Mouse (Mus musculus): Measurements from ENCODE around the gene Brd2. TPM values are rescaled to one million over a fixed set of nuclear protein-coding genes. Genes with fewer than 3 reads are reported as not detected.

Brd2 gene
- polyA plus RNA-seq, 1 experiment from 2014 or later = 88.2 TPM

DNA sequence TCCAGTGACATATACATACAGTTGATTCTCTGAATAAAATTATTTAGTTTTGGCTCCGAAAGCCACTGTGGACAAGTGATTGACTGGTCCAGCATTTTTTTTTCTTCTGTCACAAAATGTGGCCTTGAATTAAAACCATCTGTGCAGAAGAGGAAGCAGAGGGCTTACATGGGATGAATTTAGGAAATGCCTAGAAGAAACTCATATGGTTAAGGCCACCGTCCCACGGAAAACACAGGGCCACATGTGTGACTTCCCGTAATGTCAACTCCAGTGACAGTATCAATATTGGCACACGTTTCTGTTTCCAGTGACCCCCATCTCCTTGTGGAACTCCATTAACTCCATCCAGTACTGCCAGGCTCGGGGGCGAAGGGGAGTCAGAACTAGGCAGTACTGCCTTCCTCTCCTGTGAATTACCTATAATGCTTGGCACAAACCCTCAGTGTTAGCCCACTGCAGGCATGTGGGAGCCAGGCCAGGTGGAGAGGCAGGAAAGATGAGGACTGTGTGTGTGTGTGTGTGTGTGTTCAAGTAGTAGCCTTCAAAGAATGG lies 20.1 kb upstream of the Brd2 start:
- 0 out of 2 replicates have a peak, but pooled peaks have one; percentile 31 for ATAC-seq
- no peak overlapping the region for H3K4me2 ChIP-seq (replicated peaks)
- no peak overlapping the region for H3K4me3 ChIP-seq (replicated peaks)
- H3K4me1 ChIP-seq (replicated peaks) = peaks cover 10% of the 10 kb centered on the region; the same call in 1 of the 2 replicates
- H3K36me3 ChIP-seq = no peaks in the 10 kb centered on the region
- no peak overlapping the region for H3K27ac ChIP-seq
- no peak overlapping the region for H3K9ac ChIP-seq
- H3K27me3 ChIP-seq (replicated peaks) = peaks cover 8% of the 10 kb centered on the region
- 82% methylated on average over 7 of the region's 7 CpGs for WGBS
- no peaks in the 10 kb centered on the region for H3K9me3 ChIP-seq

DNA sequence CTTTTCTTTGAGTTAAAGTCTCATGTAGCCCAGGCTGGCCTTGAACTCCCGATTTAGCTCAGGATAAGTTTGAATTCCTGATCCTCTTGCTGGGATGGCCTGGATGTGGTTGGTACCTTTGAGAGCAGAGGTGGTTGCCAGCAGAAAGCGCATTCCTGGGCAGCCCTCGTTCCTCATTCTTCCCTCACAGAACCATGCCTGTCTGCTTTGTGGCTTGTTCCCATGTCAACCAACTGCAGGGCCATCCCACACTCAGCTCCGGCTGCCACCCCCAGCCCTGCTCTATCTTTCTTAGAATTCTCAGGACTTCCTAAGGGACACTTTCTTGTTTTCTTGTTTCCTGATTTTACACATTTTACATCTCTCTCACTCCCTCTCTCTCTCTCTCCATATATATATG lies 19.0 kb upstream of the Brd2 start:
- Histone ChIP-seq H3K4me2 (replicated peaks) (no peak overlapping the region), H3K36me3 (no peaks in the 10 kb centered on the region), H3K27ac (no peak overlapping the region), H3K4me3 (replicated peaks) (no peak overlapping the region), H3K9ac (no peak overlapping the region), H3K9me3 (no peaks in the 10 kb centered on the region), H3K4me1 (replicated peaks) (peaks cover 10% of the 10 kb centered on the region; the same call in 1 of the 2 replicates), H3K27me3 (replicated peaks) (peaks cover 8% of the 10 kb centered on the region)
- no peak for ATAC-seq
- WGBS = 60% methylated on average over 4 of the region's 4 CpGs

DNA sequence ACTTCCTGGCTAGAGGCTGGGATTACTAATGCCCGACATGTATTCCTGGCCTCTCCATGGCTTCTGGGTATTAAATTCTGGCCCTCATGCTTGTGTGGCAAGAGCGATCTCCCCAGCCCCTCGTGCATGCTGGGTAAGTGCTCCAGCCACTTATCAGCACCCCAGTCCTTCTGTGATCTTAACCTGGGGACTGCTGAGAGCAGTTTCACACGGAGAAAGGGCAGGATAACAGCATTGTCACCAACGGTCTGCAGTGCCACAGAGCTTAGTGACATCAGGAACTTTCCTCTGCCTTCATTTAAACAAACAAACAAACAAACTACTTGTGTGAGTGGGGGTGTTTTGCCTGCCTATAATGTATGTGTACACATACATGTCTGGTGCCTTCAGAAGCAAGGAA lies 17.8 kb upstream of the Brd2 start:
- H3K4me2 ChIP-seq (replicated peaks) = peak overlapping the region; percentile 74

DNA sequence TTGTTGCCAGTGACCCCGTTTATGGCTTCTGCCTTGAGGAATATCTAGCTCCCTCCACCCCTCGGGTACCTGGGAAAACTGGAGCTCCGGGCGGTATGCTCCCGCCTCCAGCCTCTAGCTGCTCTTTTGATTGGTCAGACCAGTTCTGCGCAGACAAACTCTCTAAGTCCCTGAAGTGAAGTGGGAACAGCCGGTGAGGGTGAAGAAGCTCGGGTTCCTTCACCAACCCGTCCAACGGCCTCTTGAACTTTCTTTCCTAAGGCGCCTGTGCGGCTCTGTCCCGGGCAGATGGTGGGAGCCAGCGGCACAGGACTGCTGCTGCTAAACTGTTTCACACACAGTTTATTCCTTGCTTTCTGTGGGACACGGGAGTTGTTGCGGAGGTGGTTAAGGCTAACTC lies 17.0 kb upstream of the Brd2 start:
- peaks cover 10% of the 10 kb centered on the region; the same call in 1 of the 2 replicates for H3K4me1 ChIP-seq (replicated peaks)
- no peaks in the 10 kb centered on the region for H3K36me3 ChIP-seq
- H3K27me3 ChIP-seq (replicated peaks) = peaks cover 8% of the 10 kb centered on the region
- H3K4me2 ChIP-seq (replicated peaks) = peak overlapping the region; percentile 74
- H3K27ac ChIP-seq = no peak overlapping the region
- ATAC-seq = 0 out of 2 replicates have a peak, but pooled peaks have one; percentile 39
- H3K4me3 ChIP-seq (replicated peaks) = peak overlapping the region; percentile 31
- WGBS = 2% methylated on average over 16 of the region's 16 CpGs
- peak overlapping the region; percentile 44 for H3K9ac ChIP-seq
- no peaks in the 10 kb centered on the region for H3K9me3 ChIP-seq

More for the DNA sequence above, 17.8 kb upstream of the Brd2 start:
- Histone ChIP-seq H3K27me3 (replicated peaks) (peaks cover 8% of the 10 kb centered on the region), H3K9ac (no peak overlapping the region), H3K9me3 (no peaks in the 10 kb centered on the region), H3K4me1 (replicated peaks) (peaks cover 10% of the 10 kb centered on the region; the same call in 1 of the 2 replicates), H3K4me3 (replicated peaks) (no peak overlapping the region; the same call in 1 of the 2 replicates), H3K27ac (no peak overlapping the region), H3K36me3 (no peaks in the 10 kb centered on the region)
- no peak for ATAC-seq
- 11% methylated on average over 5 of the region's 5 CpGs for WGBS

DNA sequence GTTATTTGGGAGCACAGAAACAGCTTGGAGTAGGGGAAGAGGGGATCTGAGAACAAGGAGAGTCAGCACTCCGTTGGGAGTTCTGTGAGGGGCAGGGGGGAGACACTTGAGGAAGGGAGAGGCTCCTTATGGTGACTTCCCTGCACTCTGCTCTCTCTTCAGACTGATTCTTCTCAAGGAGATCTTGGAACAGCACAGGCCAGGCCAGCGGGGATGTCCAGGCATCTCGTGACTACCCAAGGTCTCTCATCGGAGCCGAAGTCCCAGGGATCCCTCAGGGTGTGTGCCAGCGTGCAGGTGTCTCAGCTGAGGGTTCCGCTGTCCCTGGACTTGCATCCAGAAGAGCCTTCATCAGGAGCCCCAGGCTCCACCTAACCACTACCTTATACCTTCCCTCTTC lies 16.2 kb upstream of the Brd2 start:
- H3K36me3 ChIP-seq = no peaks in the 10 kb centered on the region
- WGBS = 86% methylated on average over 7 of the region's 7 CpGs

DNA sequence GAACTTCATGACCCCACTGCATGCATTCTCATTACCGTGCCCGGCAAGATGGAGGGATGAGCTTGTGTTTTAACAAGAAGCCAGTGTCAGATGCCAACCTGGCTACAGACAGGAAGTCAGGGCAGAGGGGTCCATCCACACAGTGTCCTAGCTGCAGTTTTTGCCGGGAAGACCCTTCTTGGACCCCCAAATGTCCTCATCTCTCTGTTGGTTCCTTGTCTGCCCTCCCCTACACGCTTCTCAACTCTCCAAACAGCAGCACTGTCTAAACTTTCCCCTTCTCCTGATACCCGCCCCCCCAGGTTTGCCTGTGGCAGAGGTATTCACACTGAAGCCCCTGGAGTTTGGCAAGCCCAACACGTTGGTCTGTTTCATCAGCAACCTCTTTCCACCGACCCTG lies 15.2 kb upstream of the Brd2 start:
- 70% methylated on average over 7 of the region's 7 CpGs for WGBS

More for the DNA sequence above, 16.2 kb upstream of the Brd2 start:
- no peaks in the 10 kb centered on the region for H3K9me3 ChIP-seq
- ATAC-seq = no peak
- H3K4me1 ChIP-seq (replicated peaks) = peaks cover 10% of the 10 kb centered on the region; the same call in 1 of the 2 replicates
- H3K27ac ChIP-seq = no peak overlapping the region
- peaks cover 8% of the 10 kb centered on the region for H3K27me3 ChIP-seq (replicated peaks)
- no peak overlapping the region for H3K4me2 ChIP-seq (replicated peaks)
- no peak overlapping the region for H3K9ac ChIP-seq
- H3K4me3 ChIP-seq (replicated peaks) = no peak overlapping the region

DNA sequence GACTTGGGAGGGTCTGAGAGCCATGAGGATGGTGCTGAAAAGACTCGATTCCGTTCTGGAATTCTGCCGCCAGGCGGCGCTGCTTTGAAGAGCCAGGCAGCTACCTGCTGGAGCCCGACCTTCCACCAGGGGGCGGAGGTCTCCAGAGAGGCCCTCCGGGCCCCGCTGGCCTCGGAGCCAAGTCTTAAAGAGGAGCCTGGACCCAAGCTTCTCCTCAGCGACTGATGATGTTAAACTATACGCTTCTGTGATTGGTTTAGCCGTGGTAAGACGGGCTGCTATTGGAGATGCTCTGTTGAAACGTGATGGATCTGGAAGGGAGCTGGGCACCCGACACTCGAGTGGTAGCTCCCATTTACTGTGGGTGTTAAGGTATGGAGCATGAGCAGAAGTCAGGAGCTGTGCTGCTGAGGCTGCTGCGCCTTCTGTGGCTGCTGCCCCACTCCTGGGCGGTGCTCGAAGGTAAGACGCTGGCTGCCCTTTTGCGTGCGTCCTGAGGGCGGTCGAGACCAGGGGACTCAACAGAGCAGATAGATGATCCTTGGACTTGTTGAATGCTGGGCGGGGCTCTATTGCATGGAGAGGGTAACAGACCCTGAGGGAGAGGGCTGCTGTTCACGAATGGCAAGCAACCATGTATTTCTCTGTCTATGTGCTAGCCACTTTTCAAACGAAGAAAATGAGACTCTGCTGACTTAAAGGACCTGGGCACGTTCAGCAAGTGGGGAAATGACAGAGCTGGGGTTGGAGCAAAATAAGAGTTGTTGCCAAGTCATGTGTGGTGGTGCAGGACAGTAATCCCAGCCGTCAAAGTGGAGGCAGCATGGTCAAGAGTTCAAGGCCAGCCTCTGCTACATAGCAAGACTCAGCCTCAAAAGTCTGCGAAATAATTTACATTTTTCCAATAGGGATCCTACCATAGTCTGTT lies 13.1 kb upstream of the Brd2 start:
- peak; percentile 98 for ATAC-seq
- peak overlapping the region; percentile 35 for H3K4me3 ChIP-seq (replicated peaks)
- H3K9ac ChIP-seq = 0 out of 2 replicates have a peak overlapping the region, but pooled peaks have one; percentile 20
- H3K4me2 ChIP-seq (replicated peaks) = peak overlapping the region; percentile 72
- WGBS = 7% methylated on average over 31 of the region's 31 CpGs
- no peaks in the 10 kb centered on the region for H3K9me3 ChIP-seq
- no peak overlapping the region for H3K27ac ChIP-seq
- H3K4me1 ChIP-seq (replicated peaks) = peaks cover 10% of the 10 kb centered on the region; the same call in 1 of the 2 replicates
- peaks cover 8% of the 10 kb centered on the region for H3K27me3 ChIP-seq (replicated peaks)
- no peaks in the 10 kb centered on the region for H3K36me3 ChIP-seq

More for the DNA sequence above, 15.2 kb upstream of the Brd2 start:
- no peaks in the 10 kb centered on the region for H3K36me3 ChIP-seq
- no peak overlapping the region for H3K4me2 ChIP-seq (replicated peaks)
- H3K27me3 ChIP-seq (replicated peaks) = peaks cover 8% of the 10 kb centered on the region
- H3K27ac ChIP-seq = no peak overlapping the region
- H3K4me1 ChIP-seq (replicated peaks) = peaks cover 10% of the 10 kb centered on the region; the same call in 1 of the 2 replicates
- no peak overlapping the region for H3K9ac ChIP-seq
- H3K9me3 ChIP-seq = no peaks in the 10 kb centered on the region
- ATAC-seq = no peak
- no peak overlapping the region for H3K4me3 ChIP-seq (replicated peaks)

DNA sequence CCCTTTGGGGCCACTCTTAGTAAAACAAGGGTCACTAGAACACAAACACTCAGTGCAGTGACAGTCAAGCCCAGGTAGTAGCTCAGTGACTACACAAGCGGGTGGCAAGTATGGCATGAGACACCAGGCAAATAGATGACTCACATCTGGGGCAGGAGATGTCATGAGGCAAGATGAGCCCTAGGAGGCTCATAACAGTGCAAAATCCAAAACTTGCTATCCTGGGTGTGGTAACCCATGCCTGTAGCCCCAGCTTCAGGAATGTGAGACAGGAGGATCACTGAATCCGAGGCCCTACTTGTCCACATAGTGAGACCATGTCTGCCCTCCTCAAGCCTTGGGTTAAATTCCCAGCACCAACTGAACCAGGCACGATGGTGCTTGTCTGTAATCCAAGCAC lies 12.0 kb upstream of the Brd2 start:
- Histone ChIP-seq H3K27me3 (replicated peaks) (0 out of 2 replicates have a peak, but pooled peaks cover 4% of the 10 kb centered on the region), H3K4me3 (replicated peaks) (no peak overlapping the region), H3K27ac (no peak overlapping the region), H3K4me1 (replicated peaks) (peaks cover 7% of the 10 kb centered on the region; the same call in 1 of the 2 replicates), H3K9me3 (no peaks in the 10 kb centered on the region), H3K9ac (no peak overlapping the region), H3K36me3 (no peaks in the 10 kb centered on the region), H3K4me2 (replicated peaks) (no peak overlapping the region)
- 84% methylated on average over 3 of the region's 3 CpGs for WGBS
- ATAC-seq = no peak

DNA sequence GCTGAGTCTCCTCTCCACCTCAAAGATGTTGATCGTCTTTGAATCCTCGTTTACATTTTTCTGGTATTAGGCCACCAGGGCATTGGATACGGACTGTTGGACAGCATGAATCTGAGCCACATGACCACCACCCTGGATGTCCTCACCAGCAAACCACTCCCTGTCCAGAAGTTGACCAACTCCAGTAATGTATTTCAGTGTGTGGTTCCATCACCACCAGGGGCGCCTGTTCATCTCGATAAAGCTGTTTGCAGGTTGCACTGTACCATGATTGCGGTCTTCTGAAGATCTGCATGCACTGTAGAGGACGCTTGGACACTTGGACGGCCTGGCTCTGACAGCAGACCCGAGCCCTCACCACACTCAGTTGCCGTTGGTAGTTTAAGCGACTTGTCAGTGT lies 10.9 kb upstream of the Brd2 start:
- no peak for ATAC-seq
- Histone ChIP-seq H3K9ac (no peak overlapping the region), H3K4me3 (replicated peaks) (no peak overlapping the region), H3K9me3 (no peaks in the 10 kb centered on the region), H3K4me1 (replicated peaks) (peaks cover 12% of the 10 kb centered on the region), H3K27ac (no peak overlapping the region), H3K4me2 (replicated peaks) (no peak overlapping the region), H3K27me3 (replicated peaks) (0 out of 2 replicates have a peak, but pooled peaks cover 3% of the 10 kb centered on the region), H3K36me3 (no peaks in the 10 kb centered on the region)
- 78% methylated on average over 11 of the region's 11 CpGs for WGBS

DNA sequence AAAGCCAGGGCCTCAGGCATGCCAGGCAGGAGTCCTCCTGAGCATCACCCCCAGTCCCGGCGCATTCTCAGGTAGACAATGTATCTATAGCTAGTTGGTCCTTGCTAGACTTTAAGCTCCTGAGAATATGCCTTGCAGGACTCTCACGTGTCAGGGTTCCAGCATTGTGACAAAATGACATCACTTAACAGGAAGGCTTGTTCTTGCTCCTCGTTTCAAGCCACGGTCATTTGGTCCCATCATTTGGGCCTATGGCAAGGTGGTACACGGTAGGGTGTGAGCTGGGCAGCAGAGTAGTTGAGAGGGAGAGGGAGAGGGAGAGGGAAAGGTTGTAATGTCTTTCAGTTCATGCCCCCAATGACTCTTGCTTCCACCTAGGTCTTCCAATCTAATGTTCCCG lies 9.5 kb upstream of the Brd2 start:
- no peaks in the 10 kb centered on the region for H3K36me3 ChIP-seq
- H3K9ac ChIP-seq = no peak overlapping the region
- H3K4me1 ChIP-seq (replicated peaks) = peaks cover 24% of the 10 kb centered on the region
- no peaks in the 10 kb centered on the region for H3K27me3 ChIP-seq (replicated peaks)
- no peak for ATAC-seq
- H3K27ac ChIP-seq = no peak overlapping the region
- H3K4me3 ChIP-seq (replicated peaks) = no peak overlapping the region
- no peaks in the 10 kb centered on the region for H3K9me3 ChIP-seq
- WGBS = 79% methylated on average over 7 of the region's 7 CpGs
- no peak overlapping the region for H3K4me2 ChIP-seq (replicated peaks)

DNA sequence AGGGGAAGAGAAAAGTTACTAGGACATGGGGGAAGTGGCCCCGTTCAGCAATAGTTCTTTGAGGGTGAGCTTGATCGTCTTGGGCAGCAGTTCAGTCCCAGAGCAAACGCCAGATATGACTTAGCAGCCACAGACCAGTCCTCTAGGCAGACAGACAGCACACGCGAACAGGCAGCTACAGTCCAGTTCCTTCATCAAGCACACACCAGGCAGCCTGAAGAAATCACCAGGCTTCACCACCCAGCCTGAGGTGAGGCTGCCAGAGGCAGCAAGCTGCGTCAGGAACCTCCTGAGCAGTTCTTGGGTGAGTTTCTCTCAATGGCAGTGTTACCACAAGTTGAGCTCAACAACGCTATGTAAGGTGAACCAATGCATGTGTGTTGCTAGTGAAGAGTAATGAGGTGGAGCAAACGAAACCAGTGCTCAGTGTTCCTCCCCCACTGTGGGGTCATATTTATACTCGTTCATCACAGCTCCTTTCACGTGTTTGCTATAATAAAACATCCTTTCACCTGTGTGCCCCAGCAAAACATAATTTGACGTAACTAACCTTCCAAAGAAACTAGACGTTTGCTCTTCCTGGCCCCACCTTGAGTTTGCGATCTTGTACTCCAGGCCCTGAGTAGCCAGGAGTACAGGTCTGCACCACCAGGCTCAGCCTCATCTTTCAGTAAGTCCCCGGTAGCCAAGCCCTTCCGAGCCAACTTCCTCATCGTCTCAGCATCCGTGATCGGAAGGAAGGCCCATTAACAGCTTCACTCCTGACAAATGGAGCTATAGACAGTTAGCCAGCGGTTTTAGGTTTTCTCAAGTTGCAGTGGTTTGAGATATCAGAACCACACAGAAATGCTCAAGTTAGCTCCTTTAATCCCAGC lies 7.9 kb upstream of the Brd2 start:
- H3K36me3 ChIP-seq = no peaks in the 10 kb centered on the region
- no peaks in the 10 kb centered on the region for H3K27me3 ChIP-seq (replicated peaks)
- no peaks in the 10 kb centered on the region for H3K9me3 ChIP-seq
- no peak overlapping the region for H3K9ac ChIP-seq
- peaks cover 31% of the 10 kb centered on the region for H3K4me1 ChIP-seq (replicated peaks)
- 70% methylated on average over 19 of the region's 19 CpGs for WGBS
- ATAC-seq = no peak
- no peak overlapping the region for H3K4me3 ChIP-seq (replicated peaks)
- H3K27ac ChIP-seq = no peak overlapping the region
- H3K4me2 ChIP-seq (replicated peaks) = no peak overlapping the region
